Mouse (Mus musculus) adrenal gland, adult (tissue): ENCODE results near the gene Plrg1.

Experiments used
- DNase-seq, 2 experiments: peaks; one replicate each; pipeline ENCODE4 v3.0.0; 2022 to 2023; ENCODE audit warnings: low spot score in 1 of 2; ENCODE audit not compliant: inconsistent age in 2 of 2

The Plrg1 gene

DNA sequence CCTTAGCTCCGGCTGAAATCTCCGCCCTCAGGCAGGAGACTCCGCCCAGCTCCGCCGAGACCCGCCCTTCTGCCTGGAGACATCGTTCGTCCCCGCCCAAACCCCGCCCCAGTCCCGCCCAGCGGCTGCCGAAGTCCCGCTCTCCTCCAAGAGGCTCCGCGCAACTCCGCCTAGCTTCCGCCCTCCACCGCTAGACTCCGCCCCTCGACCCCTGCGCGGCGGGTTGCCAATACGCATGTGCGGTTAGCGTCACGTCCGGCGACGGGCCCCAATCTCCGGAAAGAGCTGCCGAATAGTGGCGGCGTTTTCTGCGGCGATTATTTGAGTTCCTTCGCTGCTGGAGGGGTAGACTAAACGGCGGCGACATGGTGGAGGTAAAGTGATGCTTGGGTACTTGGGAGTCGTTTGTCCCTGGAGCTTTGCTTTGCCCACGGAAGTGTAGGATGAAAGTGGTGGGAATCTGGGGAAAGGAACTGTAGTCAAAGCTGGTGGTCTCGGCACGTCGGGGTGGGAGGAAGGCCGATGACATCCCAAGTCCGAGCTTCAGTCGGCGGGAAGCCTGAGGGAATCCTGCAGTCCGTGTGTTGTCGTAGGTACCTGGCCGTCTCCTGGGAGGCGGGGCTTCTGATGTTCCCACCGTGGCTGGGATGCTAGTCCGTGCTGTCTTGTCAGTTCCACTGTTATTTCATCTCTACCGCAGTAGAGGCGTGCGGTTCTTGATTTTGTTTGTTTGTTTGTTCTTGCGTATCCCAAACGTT, at the start of gene Plrg1:
Plrg1 (plus strand) TSS at position 242 of the 758 bp plus-strand sequence.
- peak; percentile 99 to 100 for DNase-seq

GRCm38 (mm10) chr3:83007557-83007956, 47.8 kb upstream of the Plrg1 start, which contains the start of gene Fgg:
Fgg (plus strand) TSS chr3:83007724.
- DNase-seq: no peak

DNA sequence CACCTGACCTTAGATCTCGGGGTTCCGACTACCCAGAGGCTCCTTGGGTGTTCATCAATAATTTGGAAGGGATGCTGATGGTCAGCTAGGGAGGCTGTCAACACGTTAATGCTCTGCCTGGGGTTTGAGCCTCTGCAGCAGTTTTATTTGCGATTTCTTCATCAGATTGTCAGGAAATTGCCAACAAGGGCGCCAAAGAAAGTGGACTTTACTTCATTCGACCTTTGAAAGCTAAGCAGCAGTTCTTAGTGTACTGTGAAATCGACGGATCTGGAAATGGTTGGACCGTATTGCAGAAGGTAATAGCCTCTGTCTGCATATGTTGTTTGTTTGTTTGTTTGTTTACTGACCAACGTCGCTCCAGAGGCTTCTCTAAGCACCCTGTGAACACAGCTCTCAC, 45.0 kb upstream of the Plrg1 start:
- DNase-seq: no peak

DNA sequence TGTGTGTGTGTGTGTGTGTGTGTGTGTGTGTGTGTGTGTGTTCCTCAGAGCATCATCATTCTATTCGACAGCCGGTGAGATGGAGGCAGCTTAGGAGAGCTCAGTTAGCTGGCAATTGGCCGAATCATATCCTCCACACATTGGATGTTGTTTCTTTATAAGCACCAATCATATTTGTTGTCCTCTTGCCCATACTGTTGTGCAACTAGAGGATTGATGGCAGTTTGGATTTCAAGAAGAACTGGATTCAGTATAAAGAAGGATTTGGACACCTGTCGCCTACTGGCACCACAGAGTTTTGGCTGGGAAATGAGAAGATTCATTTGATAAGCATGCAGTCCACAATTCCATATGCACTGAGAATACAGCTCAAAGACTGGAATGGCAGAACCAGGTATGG, 44.2 kb upstream of the Plrg1 start:
- DNase-seq: no peak

GRCm38 (mm10) chr3:83011565-83011964, 43.8 kb upstream of the Plrg1 start:
- no peak for DNase-seq

- DNase-seq: no peak
Observed at GRCm38 (mm10) chr3:83012636-83013035, 42.7 kb upstream of the Plrg1 start.

- DNase-seq: no peak
Observed at GRCm38 (mm10) chr3:83013951-83014350, 41.4 kb upstream of the Plrg1 start.

GRCm38 (mm10) chr3:83016236-83016635, 39.1 kb upstream of the Plrg1 start:
- DNase-seq: no peak

GRCm38 (mm10) chr3:83020387-83020786, 34.9 kb upstream of the Plrg1 start:
- DNase-seq: no peak

GRCm38 (mm10) chr3:83021176-83021575, 34.1 kb upstream of the Plrg1 start:
- DNase-seq: no peak

DNA sequence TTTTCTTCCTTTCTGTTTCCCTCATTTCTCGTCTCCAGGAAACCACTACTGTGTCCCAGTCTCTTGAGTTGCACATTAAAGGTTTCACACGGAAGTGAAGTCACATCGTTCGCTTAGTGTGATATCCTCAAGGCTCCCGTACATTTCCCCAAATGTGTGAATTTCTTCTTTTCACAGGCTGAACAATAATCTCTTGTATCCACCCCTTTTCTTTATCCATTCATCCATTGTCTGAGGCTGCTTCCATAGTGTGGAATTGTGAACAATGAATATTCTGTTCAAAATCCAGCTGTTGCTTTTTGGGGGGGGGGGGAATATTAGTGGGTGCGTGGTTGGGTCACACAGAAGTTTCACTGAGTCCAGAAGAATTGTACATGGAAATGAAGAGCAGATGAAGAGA, 30.3 kb upstream of the Plrg1 start:
- DNase-seq: no peak

GRCm38 (mm10) chr3:83025475-83026301, 29.6 kb upstream of the Plrg1 start, which contains the start of gene Fga:
Fga (plus strand) TSS chr3:83026076.
- DNase-seq: no peak

GRCm38 (mm10) chr3:83027546-83028251, 27.6 kb upstream of the Plrg1 start:
- DNase-seq: no peak

- DNase-seq: no peak
Observed at GRCm38 (mm10) chr3:83030331-83030730, 25.0 kb upstream of the Plrg1 start.

DNA sequence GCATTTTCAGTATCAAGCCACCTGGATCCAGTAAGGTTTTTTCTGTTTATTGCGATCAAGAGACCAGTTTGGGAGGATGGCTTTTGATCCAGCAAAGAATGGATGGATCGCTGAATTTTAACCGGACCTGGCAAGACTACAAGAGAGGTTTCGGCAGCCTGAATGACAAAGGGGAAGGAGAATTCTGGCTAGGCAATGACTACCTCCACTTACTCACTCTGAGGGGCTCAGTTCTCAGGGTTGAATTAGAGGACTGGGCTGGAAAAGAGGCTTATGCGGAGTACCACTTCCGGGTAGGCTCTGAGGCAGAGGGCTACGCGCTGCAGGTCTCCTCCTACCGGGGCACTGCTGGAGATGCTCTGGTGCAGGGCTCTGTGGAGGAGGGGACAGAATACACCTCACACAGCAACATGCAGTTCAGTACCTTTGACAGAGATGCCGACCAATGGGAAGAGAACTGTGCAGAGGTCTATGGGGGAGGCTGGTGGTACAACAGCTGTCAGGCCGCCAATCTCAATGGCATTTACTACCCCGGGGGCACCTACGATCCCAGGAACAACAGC, 22.5 kb upstream of the Plrg1 start:
- DNase-seq: no peak

DNA sequence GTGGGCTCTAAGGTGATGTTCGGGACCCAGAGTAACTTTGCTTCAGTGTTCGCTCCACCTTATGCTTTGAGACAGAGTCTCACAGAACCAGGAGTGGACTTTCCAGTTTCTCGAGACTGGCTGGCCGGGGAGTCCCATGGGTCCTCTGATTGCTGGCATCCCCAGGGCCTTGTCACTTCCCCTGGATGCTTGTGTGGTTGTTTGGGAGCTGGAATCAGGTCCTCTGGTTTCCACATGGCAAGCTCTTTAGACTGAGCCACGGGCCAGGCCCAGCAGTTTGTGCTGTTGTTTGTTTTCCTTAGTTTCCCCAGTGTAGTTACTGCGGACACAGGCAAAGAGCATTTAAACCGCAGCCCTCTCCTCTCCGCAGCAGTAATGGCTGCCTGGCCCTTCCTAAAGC, 21.5 kb upstream of the Plrg1 start:
- no peak for DNase-seq

- DNase-seq: no peak
Observed at GRCm38 (mm10) chr3:83038865-83039264, 16.5 kb upstream of the Plrg1 start.

- no peak for DNase-seq
Observed at GRCm38 (mm10) chr3:83039666-83040065, 15.7 kb upstream of the Plrg1 start.

GRCm38 (mm10) chr3:83042451-83042850, 12.9 kb upstream of the Plrg1 start:
- no peak for DNase-seq

- no peak for DNase-seq
Observed at GRCm38 (mm10) chr3:83046649-83047048, 8.7 kb upstream of the Plrg1 start.

GRCm38 (mm10) chr3:83049680-83050079, 5.6 kb upstream of the Plrg1 start, which contains the start of gene Fgb:
Fgb (minus strand) TSS chr3:83049863.
- no peak for DNase-seq
